Mouse (Mus musculus) liver, adult 2 months (tissue): ENCODE data around the gene Paqr7. TPM values are rescaled to one million over a fixed set of nuclear protein-coding genes. Genes with fewer than 3 reads are reported as not detected.

Source experiments
- DNase-seq: peaks from one replicate; pipeline ENCODE4 v3.0.0-alpha.2; 2011; ENCODE audit warnings: low read depth, low spot score; ENCODE audit errors: extremely low read depth
- H3K27ac ChIP-seq: fragments of 200-500 bp; replicated peaks from 2 replicates; pipeline ENCODE4 v1.5.1; 2012; ENCODE audit warnings: low read depth, mild to moderate bottlenecking, control low read depth, inconsistent platforms, low read length; ENCODE audit not compliant: insufficient read depth
- H3K27me3 ChIP-seq: fragments of 200-500 bp; 2 replicates; pipeline ENCODE4 v1.6.1; 2012; ENCODE audit warnings: mild to moderate bottlenecking, moderate library complexity, low read length, inconsistent platforms; ENCODE audit not compliant: control insufficient read depth, insufficient read depth
- H3K36me3 ChIP-seq: fragments of 200-500 bp; 2 replicates; pipeline ENCODE4 v1.6.1; 2012; ENCODE audit warnings: low read length, inconsistent platforms; ENCODE audit not compliant: control insufficient read depth, insufficient read depth
- H3K4me1 ChIP-seq: fragments of 200-500 bp; 2 replicates; pipeline ENCODE4 v1.6.1; 2011; ENCODE audit warnings: low read length; ENCODE audit not compliant: control insufficient read depth, insufficient read depth
- H3K4me3 ChIP-seq: fragments of 200-500 bp; 2 replicates; pipeline ENCODE4 v1.5.1; 2011; ENCODE audit warnings: low read depth, mild to moderate bottlenecking, control low read depth, low read length, moderate library complexity; ENCODE audit not compliant: insufficient read depth
- H3K79me2 ChIP-seq: fragments of 200-500 bp; 2 replicates; pipeline ENCODE4 v1.6.1; 2012; ENCODE audit warnings: inconsistent platforms, mild to moderate bottlenecking, low read length, moderate library complexity; ENCODE audit not compliant: control insufficient read depth, insufficient read depth
- H3K9ac ChIP-seq: fragments of 200-500 bp; 2 replicates; pipeline ENCODE4 v1.6.1; 2012; ENCODE audit warnings: low read depth, mild to moderate bottlenecking, control low read depth, inconsistent platforms, low read length
- CTCF ChIP-seq: fragments of 200-500 bp; IDR thresholded peaks from 2 replicates; pipeline ENCODE4 v1.5.1; 2011; ENCODE audit warnings: low read depth, low read length, control low read depth
- POLR2A ChIP-seq: fragments of 200-500 bp; IDR thresholded peaks from 2 replicates; pipeline ENCODE4 v1.6.1; 2011; ENCODE audit warnings: low read length, control low read depth; ENCODE audit not compliant: insufficient read depth; ENCODE audit errors: extremely low read depth
- WGBS: fragments of 180-500 bp; shearing (Covaris S2); methylation state at CpG from one replicate; pipeline ENCODE4 v1.1.7; 2018; 5-methylcytosine and 5-hydroxymethylcytosine counted together
- polyA plus RNA-seq: library from polyadenylated mRNA; depleted of rRNA; stranded (reverse); fragments of >200 nt; gene quantifications from 2 replicates; pipeline ENCODE4 v1.2.3, GENCODE M21; 2012
- total RNA-seq: library from RNA; depleted of rRNA; stranded (reverse); fragments of >200 nt; gene quantifications from 2 replicates; pipeline ENCODE4 v1.2.3, GENCODE M21; 2014

The Paqr7 gene
- total and polyA plus RNA-seq, 2 experiments, result 20.3 to 58.5 TPM

DNA sequence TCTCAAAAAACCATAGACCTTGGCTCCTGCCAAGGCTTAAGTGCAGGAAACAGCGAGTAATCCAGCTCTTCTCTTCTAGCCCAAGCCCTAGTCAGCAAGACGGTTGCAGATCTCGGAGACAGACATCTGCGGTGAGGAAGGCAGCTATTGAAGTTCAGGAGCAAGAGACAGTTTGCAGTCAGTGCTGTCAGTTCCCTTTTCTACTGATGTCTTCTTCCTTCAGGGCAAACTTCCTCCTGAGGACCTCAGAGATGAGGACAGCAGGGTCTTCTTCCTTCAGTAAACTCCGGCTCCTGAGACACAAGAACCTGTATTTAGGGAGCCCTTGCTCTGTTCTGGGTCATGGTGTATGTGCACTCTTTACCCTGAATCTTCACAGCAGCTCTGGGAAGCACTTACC is 29.7 kb downstream of the Paqr7 start:
- no peak for DNase-seq
- Histone ChIP-seq H3K27ac (no peak overlapping the region), H3K4me3 (no peak overlapping the region), H3K27me3 (no peaks in the 10 kb centered on the region), H3K79me2 (no peaks in the 10 kb centered on the region), H3K36me3 (peaks cover 43% of the 10 kb centered on the region), H3K4me1 (no peaks in the 10 kb centered on the region), H3K9ac (no peak overlapping the region)
- 77% methylated on average over 5 of the region's 5 CpGs for WGBS
- TF ChIP-seq POLR2A, result no peak

GRCm38 (mm10) chr4:134532928-134533327 is 36.4 kb downstream of the Paqr7 start:
- Histone ChIP-seq H3K4me1 (peaks cover 10% of the 10 kb centered on the region), H3K36me3 (peaks cover 32% of the 10 kb centered on the region), H3K27me3 (no peaks in the 10 kb centered on the region), H3K79me2 (peaks cover 5% of the 10 kb centered on the region), H3K9ac (no peak overlapping the region), H3K4me3 (no peak overlapping the region), H3K27ac (no peak overlapping the region)
- TF ChIP-seq POLR2A, result no peak
- no peak for TF ChIP-seq CTCF
- no peak for DNase-seq
- WGBS, result 84% methylated on average over 4 of the region's 4 CpGs

DNA sequence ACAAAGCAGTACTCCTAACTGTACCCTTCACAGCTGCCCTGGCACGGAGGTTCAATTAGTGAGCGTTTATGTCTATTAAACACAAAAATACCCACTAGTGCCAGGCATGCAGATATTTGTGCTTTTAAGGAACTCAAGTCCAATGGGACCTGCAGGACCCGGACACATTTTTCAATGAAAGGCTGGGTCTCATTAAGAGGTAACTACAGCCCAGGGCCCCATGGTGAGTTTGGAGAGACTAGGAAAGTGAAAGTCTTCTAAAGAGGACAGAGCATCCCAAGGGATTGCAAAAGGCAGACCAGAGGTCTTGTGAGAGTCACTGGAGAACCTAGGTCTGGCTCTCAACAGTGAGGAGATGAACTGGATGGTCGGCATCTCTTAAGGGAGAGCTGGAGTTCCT is 36.9 kb downstream of the Paqr7 start:
- Histone ChIP-seq H3K27ac (no peak overlapping the region), H3K4me1 (peaks cover 10% of the 10 kb centered on the region), H3K9ac (no peak overlapping the region), H3K79me2 (peaks cover 5% of the 10 kb centered on the region), H3K27me3 (no peaks in the 10 kb centered on the region), H3K4me3 (no peak overlapping the region), H3K36me3 (peaks cover 27% of the 10 kb centered on the region)
- TF ChIP-seq CTCF (no peak), POLR2A (no peak)
- DNase-seq, result no peak
- 93% methylated on average over 4 of the region's 4 CpGs for WGBS

DNA sequence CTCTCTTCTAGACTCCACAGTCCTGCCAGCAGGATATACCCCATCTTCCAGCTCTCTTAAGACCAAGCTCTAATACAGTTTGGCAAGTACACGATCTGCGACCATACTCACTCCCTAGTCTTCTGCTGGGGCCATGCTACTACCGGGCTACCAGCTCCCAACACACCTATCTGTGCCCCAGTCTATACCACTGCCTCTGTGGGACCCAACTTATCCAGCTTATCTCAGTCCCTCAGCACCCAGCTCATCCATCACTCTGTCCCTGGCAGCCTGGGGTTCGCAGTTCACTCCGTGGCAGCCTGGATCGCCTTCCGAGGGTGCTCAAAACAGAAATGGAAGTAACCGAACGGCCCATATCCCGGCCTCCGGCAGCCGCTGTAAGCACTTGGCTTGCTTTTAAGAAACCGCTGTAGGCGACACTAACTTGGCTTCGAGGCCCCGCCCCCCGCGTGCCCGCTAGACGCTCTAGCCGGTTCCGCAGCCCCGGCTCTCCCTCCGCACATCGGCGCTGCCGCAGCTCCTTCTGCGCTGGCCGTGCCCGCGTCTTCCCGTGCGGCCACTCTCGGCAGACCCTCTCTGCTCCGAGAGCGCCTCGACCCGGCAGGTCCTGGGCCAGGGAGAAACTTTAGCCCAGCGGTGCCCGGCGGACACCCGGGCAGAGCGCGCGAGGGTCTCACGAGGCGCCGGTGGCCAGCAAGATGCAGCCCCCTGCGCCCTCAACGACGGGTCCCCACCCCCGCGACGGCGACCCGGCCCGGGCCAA is 37.8 kb downstream of the Paqr7 start:
- no peak for TF ChIP-seq POLR2A
- no peak for TF ChIP-seq CTCF
- WGBS, result under 1% methylated on average over 57 of the region's 57 CpGs

GRCm38 (mm10) chr4:134534932-134535786 is 38.7 kb downstream of the Paqr7 start, which contains the start of gene Mtfr1l:
Gene Mtfr1l (minus strand): TSS chr4:134535387.
- Histone ChIP-seq H3K27ac (peak within 1 kb of the TSS; percentile 80), H3K79me2 (peaks cover 5% of the 10 kb centered on the region), H3K4me3 (peak within 1 kb of the TSS; percentile 96), H3K27me3 (no peaks in the 10 kb centered on the region), H3K9ac (peak within 1 kb of the TSS; percentile 92), H3K4me1 (peaks cover 10% of the 10 kb centered on the region), H3K36me3 (peaks cover 12% of the 10 kb centered on the region)
- under 1% methylated on average over 71 of the region's 71 CpGs for WGBS
- DNase-seq, result peak; percentile 88
- 0 out of 2 replicates have a peak, but pooled peaks have one; percentile 8 for TF ChIP-seq CTCF
- TF ChIP-seq POLR2A, result peak; percentile 65

More for the DNA sequence above, 37.8 kb downstream of the Paqr7 start:
- peaks cover 10% of the 10 kb centered on the region for H3K4me1 ChIP-seq
- H3K27ac ChIP-seq, result peak overlapping the region; percentile 80
- H3K79me2 ChIP-seq, result peaks cover 5% of the 10 kb centered on the region
- peaks cover 20% of the 10 kb centered on the region for H3K36me3 ChIP-seq
- DNase-seq, result peak; percentile 50
- peak overlapping the region; percentile 96 for H3K4me3 ChIP-seq
- H3K9ac ChIP-seq, result peak overlapping the region; percentile 92
- H3K27me3 ChIP-seq, result no peaks in the 10 kb centered on the region
